Mouse (Mus musculus) spleen, embryonic (tissue): Measurements from ENCODE around the gene Ache.

Experiments
- CTCF ChIA-PET: fragments of 350-600 bp; sonication (Branson Sonifier 250); formaldehyde crosslinking; loops from one replicate; lab custom pipeline; 2022; lab: Charles Lee

The Ache gene

GRCm38 (mm10) chr5:137294744-137295093 lies 7.4 kb downstream of the Ache start:
- CTCF ChIA-PET: no interaction called here

- CTCF ChIA-PET: interaction anchor here (0.6 kb wide), 1 partner anchor 12 kb away, joined by 3 read pairs; the partner anchor contains the start of gene Srrt
Observed at GRCm38 (mm10) chr5:137295296-137295695, 8.0 kb downstream of the Ache start.

GRCm38 (mm10) chr5:137295712-137296111 lies 8.4 kb downstream of the Ache start:
- CTCF ChIA-PET: interaction anchor here (0.6 kb wide), 1 partner anchor 12 kb away, joined by 3 read pairs; the partner anchor contains the start of gene Srrt

- CTCF ChIA-PET: no interaction called here
Observed at GRCm38 (mm10) chr5:137297126-137297525, 9.8 kb downstream of the Ache start.

GRCm38 (mm10) chr5:137299240-137299639 lies 11.9 kb downstream of the Ache start:
- CTCF ChIA-PET: no interaction called here

- CTCF ChIA-PET: no interaction called here
Observed at GRCm38 (mm10) chr5:137301253-137301652, 13.9 kb downstream of the Ache start.

- CTCF ChIA-PET: no interaction called here
Observed at GRCm38 (mm10) chr5:137303609-137304008, 16.3 kb downstream of the Ache start.

GRCm38 (mm10) chr5:137304165-137304564 lies 16.8 kb downstream of the Ache start:
- CTCF ChIA-PET: no interaction called here

- CTCF ChIA-PET: interaction anchor here (1.0 kb wide), 1 partner anchor 17 kb away, joined by 3 read pairs; the partner anchor contains the start of gene Ache
Observed at GRCm38 (mm10) chr5:137304816-137305215, 17.5 kb downstream of the Ache start.

GRCm38 (mm10) chr5:137305822-137306221 lies 18.5 kb downstream of the Ache start:
- CTCF ChIA-PET: interaction anchor here (1.0 kb wide), 1 partner anchor 18 kb away, joined by 3 read pairs; the partner anchor contains the start of gene Ache

GRCm38 (mm10) chr5:137306439-137307005 lies 19.2 kb downstream of the Ache start:
- CTCF ChIA-PET: no interaction called here

GRCm38 (mm10) chr5:137307071-137307912 lies 20.0 kb downstream of the Ache start, which contains the start of gene Srrt:
Gene Srrt (minus strand): TSS chr5:137307674.
- CTCF ChIA-PET: interaction anchor here (0.6 to 1.5 kb wide), 3 partner anchors 12 to 205 kb away, joined by 3 to 4 read pairs (median 3); no protein-coding TSS in a partner anchor

GRCm38 (mm10) chr5:137308356-137308755 lies 21.0 kb downstream of the Ache start:
- CTCF ChIA-PET: interaction anchor here (1.5 kb wide), 1 partner anchor 14 kb away, joined by 3 read pairs; no protein-coding TSS in a partner anchor

GRCm38 (mm10) chr5:137313466-137314192 lies 26.3 kb downstream of the Ache start:
- CTCF ChIA-PET: no interaction called here

- CTCF ChIA-PET: no interaction called here
Observed at GRCm38 (mm10) chr5:137314193-137315083, 27.1 kb downstream of the Ache start, which contains the start of gene Trip6. Gene Trip6 (minus strand): TSS chr5:137314404.

- CTCF ChIA-PET: interaction anchor here (0.8 kb wide), 1 partner anchor 32 kb away, joined by 3 read pairs; no protein-coding TSS in a partner anchor
Observed at GRCm38 (mm10) chr5:137315084-137315903, 28.0 kb downstream of the Ache start.

- CTCF ChIA-PET: interaction anchor here (0.6 kb wide), 1 partner anchor 128 kb away, joined by 4 read pairs; no protein-coding TSS in a partner anchor
Observed at GRCm38 (mm10) chr5:137317361-137317760, 30.0 kb downstream of the Ache start.

GRCm38 (mm10) chr5:137318570-137318969 lies 31.3 kb downstream of the Ache start:
- CTCF ChIA-PET: no interaction called here

- CTCF ChIA-PET: no interaction called here
Observed at GRCm38 (mm10) chr5:137320996-137321395, 33.7 kb downstream of the Ache start.
